Mouse (Mus musculus): Measurements from ENCODE around the gene Zmiz1. TPM values are rescaled to one million over a fixed set of nuclear protein-coding genes. Genes with fewer than 3 reads are reported as not detected.

Zmiz1 gene
- polyA plus RNA-seq, 1 experiment, result 34.5 TPM

GRCm38 (mm10) chr14:25492567-25493279 lies 33.7 kb downstream of the Zmiz1 start:
- Histone ChIP-seq H3K4me2 (ENCODE audit: low read depth) (no peak overlapping the region), H3K4me3 (no peak overlapping the region), H3ac (ENCODE audit: control insufficient read depth, insufficient read length) (no peak overlapping the region), H3K79me2 (ENCODE audit: control insufficient read depth, insufficient read depth) (peaks cover 95% of the 10 kb centered on the region), H3K36me3 (ENCODE audit: control insufficient read depth, insufficient read depth) (no peaks in the 10 kb centered on the region), H3K27me3 (ENCODE audit: control insufficient read depth, insufficient read depth, insufficient read length) (no peaks in the 10 kb centered on the region)
- TF ChIP-seq MYOD1 (IDR thresholded peaks at IDR 0.05; ENCODE audit: control insufficient read depth in 1 of 3, insufficient read length in 2 of 3, low read depth in 2 of 3) (no peak), MAX (IDR thresholded peaks at IDR 0.05; ENCODE audit: low read depth) (no peak), SRF (IDR thresholded peaks at IDR 0.05; ENCODE audit: control insufficient read depth, insufficient read length, low read depth) (no peak), REST (IDR thresholded peaks at IDR 0.05; ENCODE audit: insufficient read depth, insufficient read length) (no peak), TCF12 (IDR thresholded peaks at IDR 0.05; ENCODE audit: insufficient read depth, poor library complexity, severe bottlenecking) (no peak), E2F4 (IDR thresholded peaks at IDR 0.05; ENCODE audit: insufficient read depth) (no peak), TCF3 (IDR thresholded peaks at IDR 0.05; ENCODE audit: insufficient read length, low read depth) (no peak), POLR2AphosphoS2 (IDR thresholded peaks at IDR 0.05; ENCODE audit: insufficient read length, low read depth) (no peak), POLR2A (IDR thresholded peaks at IDR 0.05; ENCODE audit: insufficient read length, low read depth) (no peak), CEBPB (IDR thresholded peaks at IDR 0.05; ENCODE audit: insufficient read depth, poor library complexity, severe bottlenecking) (no peak), MYOG (IDR thresholded peaks at IDR 0.05; ENCODE audit: control insufficient read depth in 1 of 3, insufficient read depth in 1 of 3, insufficient read length in 2 of 3, low read depth in 2 of 3) (no peak), USF1 (IDR thresholded peaks at IDR 0.05; ENCODE audit: low read depth) (no peak)

GRCm38 (mm10) chr14:25493301-25494241 lies 34.6 kb downstream of the Zmiz1 start:
- H3K27me3 ChIP-seq (ENCODE audit: control insufficient read depth, insufficient read depth, insufficient read length), result no peaks in the 10 kb centered on the region
- no peaks in the 10 kb centered on the region for H3K36me3 ChIP-seq (ENCODE audit: control insufficient read depth, insufficient read depth)
- H3K79me2 ChIP-seq (ENCODE audit: control insufficient read depth, insufficient read depth), result peaks cover 95% of the 10 kb centered on the region
- TF ChIP-seq MYOD1 (IDR thresholded peaks at IDR 0.05; ENCODE audit: control insufficient read depth in 1 of 3, insufficient read length in 2 of 3, low read depth in 2 of 3), result peak in 2 of 3 experiments; percentile 76 to 84
- TF ChIP-seq TCF12 (IDR thresholded peaks at IDR 0.05; ENCODE audit: insufficient read depth, poor library complexity, severe bottlenecking), result peak; percentile 41
- TF ChIP-seq SRF (IDR thresholded peaks at IDR 0.05; ENCODE audit: control insufficient read depth, insufficient read length, low read depth), result no peak
- peak; percentile 30 for TF ChIP-seq TCF3 (IDR thresholded peaks at IDR 0.05; ENCODE audit: insufficient read length, low read depth)
- TF ChIP-seq E2F4 (IDR thresholded peaks at IDR 0.05; ENCODE audit: insufficient read depth), result no peak
- no peak for TF ChIP-seq POLR2AphosphoS2 (IDR thresholded peaks at IDR 0.05; ENCODE audit: insufficient read length, low read depth)
- peak; percentile 35 to 85 (median 69) for TF ChIP-seq MYOG (IDR thresholded peaks at IDR 0.05; ENCODE audit: control insufficient read depth in 1 of 3, insufficient read depth in 1 of 3, insufficient read length in 2 of 3, low read depth in 2 of 3)
- no peak overlapping the region for H3K4me3 ChIP-seq
- no peak overlapping the region for H3ac ChIP-seq (ENCODE audit: control insufficient read depth, insufficient read length)
- peak overlapping the region; percentile 43 for H3K4me2 ChIP-seq (ENCODE audit: low read depth)

- TF ChIP-seq TCF12 (IDR thresholded peaks at IDR 0.05; ENCODE audit: insufficient read depth, poor library complexity, severe bottlenecking) (no peak), SRF (IDR thresholded peaks at IDR 0.05; ENCODE audit: control insufficient read depth, insufficient read length, low read depth) (no peak), CEBPB (IDR thresholded peaks at IDR 0.05; ENCODE audit: insufficient read depth, poor library complexity, severe bottlenecking) (no peak), MAX (IDR thresholded peaks at IDR 0.05; ENCODE audit: low read depth) (no peak), USF1 (IDR thresholded peaks at IDR 0.05; ENCODE audit: low read depth) (no peak), REST (IDR thresholded peaks at IDR 0.05; ENCODE audit: insufficient read depth, insufficient read length) (no peak), TCF3 (IDR thresholded peaks at IDR 0.05; ENCODE audit: insufficient read length, low read depth) (no peak), POLR2A (IDR thresholded peaks at IDR 0.05; ENCODE audit: insufficient read length, low read depth) (no peak), POLR2AphosphoS2 (IDR thresholded peaks at IDR 0.05; ENCODE audit: insufficient read length, low read depth) (no peak), MYOD1 (IDR thresholded peaks at IDR 0.05; ENCODE audit: control insufficient read depth in 1 of 3, insufficient read length in 2 of 3, low read depth in 2 of 3) (no peak), MYOG (IDR thresholded peaks at IDR 0.05; ENCODE audit: control insufficient read depth in 1 of 3, insufficient read depth in 1 of 3, insufficient read length in 2 of 3, low read depth in 2 of 3) (no peak), E2F4 (IDR thresholded peaks at IDR 0.05; ENCODE audit: insufficient read depth) (no peak)
- Histone ChIP-seq H3K4me2 (ENCODE audit: low read depth) (no peak overlapping the region), H3K36me3 (ENCODE audit: control insufficient read depth, insufficient read depth) (no peaks in the 10 kb centered on the region), H3K4me3 (no peak overlapping the region), H3ac (ENCODE audit: control insufficient read depth, insufficient read length) (no peak overlapping the region), H3K79me2 (ENCODE audit: control insufficient read depth, insufficient read depth) (peaks cover 95% of the 10 kb centered on the region), H3K27me3 (ENCODE audit: control insufficient read depth, insufficient read depth, insufficient read length) (no peaks in the 10 kb centered on the region)
These were observed 35.8 kb downstream of the Zmiz1 start for GRCm38 (mm10) chr14:25494778-25495177.

- H3ac ChIP-seq (ENCODE audit: control insufficient read depth, insufficient read length), result no peak overlapping the region
- H3K79me2 ChIP-seq (ENCODE audit: control insufficient read depth, insufficient read depth), result peaks cover 95% of the 10 kb centered on the region
- H3K36me3 ChIP-seq (ENCODE audit: control insufficient read depth, insufficient read depth), result no peaks in the 10 kb centered on the region
- H3K27me3 ChIP-seq (ENCODE audit: control insufficient read depth, insufficient read depth, insufficient read length), result no peaks in the 10 kb centered on the region
- peak overlapping the region; percentile 55 for H3K4me2 ChIP-seq (ENCODE audit: low read depth)
- H3K4me3 ChIP-seq, result no peak overlapping the region
- TF ChIP-seq POLR2A (IDR thresholded peaks at IDR 0.05; ENCODE audit: insufficient read length, low read depth), result no peak
- TF ChIP-seq E2F4 (IDR thresholded peaks at IDR 0.05; ENCODE audit: insufficient read depth), result no peak
- TF ChIP-seq TCF12 (IDR thresholded peaks at IDR 0.05; ENCODE audit: insufficient read depth, poor library complexity, severe bottlenecking), result peak; percentile 44
- TF ChIP-seq MYOD1 (IDR thresholded peaks at IDR 0.05; ENCODE audit: control insufficient read depth in 1 of 3, insufficient read length in 2 of 3, low read depth in 2 of 3), result peak in 1 of 3 experiments; percentile 86
- no peak for TF ChIP-seq TCF3 (IDR thresholded peaks at IDR 0.05; ENCODE audit: insufficient read length, low read depth)
- peak in 1 of 3 experiments; percentile 76 for TF ChIP-seq MYOG (IDR thresholded peaks at IDR 0.05; ENCODE audit: control insufficient read depth in 1 of 3, insufficient read depth in 1 of 3, insufficient read length in 2 of 3, low read depth in 2 of 3)
These were observed 37.1 kb downstream of the Zmiz1 start for GRCm38 (mm10) chr14:25496116-25496515.
